Mouse (Mus musculus): Measurements from ENCODE around the gene Olfr181. TPM values are rescaled to one million over a fixed set of nuclear protein-coding genes. Genes with fewer than 3 reads are reported as not detected.

The Olfr181 gene
- not detected in 2 replicates for polyA plus RNA-seq (2014; fragmentation: Nextera tagmentation; extraction: Ambion mirVana)

DNA sequence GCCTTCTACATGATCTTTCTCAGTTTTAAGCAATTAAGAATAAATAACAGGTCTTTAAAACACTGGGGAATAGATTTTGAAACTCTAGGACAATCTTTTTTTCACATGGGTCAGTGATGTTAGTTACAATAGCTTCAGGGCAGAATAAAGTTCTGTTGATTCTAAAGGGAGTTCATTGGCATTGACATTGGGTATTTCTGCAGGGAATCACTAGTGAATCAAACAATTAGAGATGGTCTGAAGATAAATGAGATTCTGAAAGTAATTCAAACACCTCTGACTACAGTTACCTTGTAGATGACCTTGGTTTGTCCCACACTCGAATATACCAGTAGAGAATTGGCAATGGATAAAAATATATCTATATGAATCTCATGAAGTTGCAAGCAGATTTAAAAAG, at the start of gene Olfr181:
TSS of gene Olfr181 (minus strand) at position 101 of the 400 bp plus-strand sequence.
- H3K27me3 ChIP-seq (ENCODE audit: control insufficient read depth, insufficient read depth, low read length), result no peaks in the 10 kb centered on the region
- DNase-seq (ENCODE audit: low spot score) (no peak), ATAC-seq (ENCODE audit: low FRiP score) (no peak)
- no peaks in the 10 kb centered on the region for H3K9me3 ChIP-seq (ENCODE audit: control insufficient read depth, low read length)
- no peak within 1 kb of the TSS for H3K9ac ChIP-seq
- no peaks in the 10 kb centered on the region for H3K4me1 ChIP-seq (replicated peaks; ENCODE audit: control insufficient read depth, insufficient read depth, low read length)
- 67% methylated on average over 1 of the region's 1 CpGs for WGBS
- H3K36me3 ChIP-seq (replicated peaks; ENCODE audit: control insufficient read depth, insufficient read depth), result no peaks in the 10 kb centered on the region
- H3K4me2 ChIP-seq (replicated peaks), result no peak within 1 kb of the TSS
- H3K4me3 ChIP-seq (replicated peaks; ENCODE audit: low read length), result no peak within 1 kb of the TSS
- H3K27ac ChIP-seq, result no peak within 1 kb of the TSS

DNA sequence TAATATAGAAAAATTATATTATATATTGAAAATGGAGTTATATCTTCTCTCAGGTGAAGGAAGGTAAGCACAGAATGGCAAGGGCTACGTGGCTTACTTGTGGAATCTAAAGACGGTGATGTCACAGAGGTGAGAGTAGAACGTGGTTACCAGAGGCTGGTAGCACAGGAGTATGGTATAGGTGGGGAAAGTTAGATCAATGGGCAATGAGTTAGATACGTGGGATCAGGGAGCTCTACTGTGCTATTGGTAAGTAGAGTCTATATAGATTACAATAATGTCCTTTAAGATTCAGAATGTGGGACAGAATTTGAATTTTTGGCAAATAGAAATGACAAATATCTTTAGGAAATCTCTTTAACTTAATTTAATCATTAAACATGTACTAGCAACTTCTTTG, 737 bp upstream of the Olfr181 start, which contains the start of gene Olfr180:
TSS of gene Olfr180 (minus strand) at position 101 of the 400 bp plus-strand sequence.
- Histone ChIP-seq H3K27ac (no peak within 1 kb of the TSS), H3K27me3 (ENCODE audit: control insufficient read depth, insufficient read depth, low read length) (no peaks in the 10 kb centered on the region), H3K4me2 (replicated peaks) (no peak within 1 kb of the TSS), H3K4me1 (replicated peaks; ENCODE audit: control insufficient read depth, insufficient read depth, low read length) (no peaks in the 10 kb centered on the region), H3K9ac (no peak within 1 kb of the TSS), H3K4me3 (replicated peaks; ENCODE audit: low read length) (no peak within 1 kb of the TSS), H3K36me3 (replicated peaks; ENCODE audit: control insufficient read depth, insufficient read depth) (no peaks in the 10 kb centered on the region), H3K9me3 (ENCODE audit: control insufficient read depth, low read length) (no peaks in the 10 kb centered on the region)
- DNase-seq (ENCODE audit: low spot score) (no peak), ATAC-seq (ENCODE audit: low FRiP score) (no peak)
- 81% methylated on average over 4 of the region's 4 CpGs for WGBS

GRCm38 (mm10) chr16:58891963-58892362, 36.6 kb downstream of the Olfr181 start, which contains the start of gene Olfr178:
Gene Olfr178 (minus strand): TSS chr16:58892063.
- H3K27ac ChIP-seq, result no peak within 1 kb of the TSS
- H3K4me3 ChIP-seq (replicated peaks; ENCODE audit: low read length), result no peak within 1 kb of the TSS
- H3K27me3 ChIP-seq (ENCODE audit: control insufficient read depth, insufficient read depth, low read length), result no peaks in the 10 kb centered on the region
- ATAC-seq (ENCODE audit: low FRiP score) (no peak), DNase-seq (ENCODE audit: low spot score) (no peak)
- H3K36me3 ChIP-seq (replicated peaks; ENCODE audit: control insufficient read depth, insufficient read depth), result no peaks in the 10 kb centered on the region
- WGBS, result 97% methylated on average over 3 of the region's 3 CpGs
- H3K9me3 ChIP-seq (ENCODE audit: control insufficient read depth, low read length), result no peaks in the 10 kb centered on the region
- H3K9ac ChIP-seq, result no peak within 1 kb of the TSS
- H3K4me2 ChIP-seq (replicated peaks), result no peak within 1 kb of the TSS
- no peaks in the 10 kb centered on the region for H3K4me1 ChIP-seq (replicated peaks; ENCODE audit: control insufficient read depth, insufficient read depth, low read length)

DNA sequence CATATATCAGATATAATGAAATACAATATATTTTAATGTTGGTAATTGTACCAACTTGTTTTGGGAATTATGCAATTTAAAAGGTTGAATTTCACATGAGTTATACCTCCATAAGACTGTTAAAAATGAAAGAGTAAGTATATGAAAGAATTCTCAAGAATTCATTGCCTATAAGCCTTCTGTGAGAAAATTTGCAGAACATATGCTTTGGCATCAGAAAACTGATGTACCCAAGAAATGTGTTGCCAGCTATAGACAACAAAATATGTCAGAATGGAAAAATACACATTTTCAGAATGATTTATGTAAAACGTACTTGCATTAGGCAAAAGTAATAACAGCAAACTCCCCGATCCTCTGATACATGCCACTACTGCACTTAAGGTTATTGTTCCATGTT, 44.1 kb downstream of the Olfr181 start:
- Histone ChIP-seq H3K4me3 (replicated peaks; ENCODE audit: low read length) (no peak overlapping the region), H3K4me2 (replicated peaks) (no peak overlapping the region), H3K27ac (no peak overlapping the region), H3K27me3 (ENCODE audit: control insufficient read depth, insufficient read depth, low read length) (no peaks in the 10 kb centered on the region), H3K9me3 (ENCODE audit: control insufficient read depth, low read length) (no peaks in the 10 kb centered on the region), H3K4me1 (replicated peaks; ENCODE audit: control insufficient read depth, insufficient read depth, low read length) (no peaks in the 10 kb centered on the region), H3K36me3 (replicated peaks; ENCODE audit: control insufficient read depth, insufficient read depth) (no peaks in the 10 kb centered on the region), H3K9ac (no peak overlapping the region)
- WGBS, result 91% methylated on average over 2 of the region's 2 CpGs
- DNase-seq (ENCODE audit: low spot score), result no peak
- no peak for ATAC-seq (ENCODE audit: low FRiP score)

Other genes starting within 250 kb of the Olfr181 start
- gene Gpr15, start 209.7 kb downstream of the Olfr181 start, polyA plus RNA-seq (2014; fragmentation: Nextera tagmentation; extraction: Ambion mirVana), result not detected in 2 replicates
- gene Cldnd1, start 200.8 kb downstream of the Olfr181 start, polyA plus RNA-seq (2014; fragmentation: Nextera tagmentation; extraction: Ambion mirVana), result 152 and 174 TPM in 2 replicates
- gene Olfr172, start 165.6 kb downstream of the Olfr181 start, polyA plus RNA-seq (2014; fragmentation: Nextera tagmentation; extraction: Ambion mirVana), result not detected in 2 replicates
- gene Olfr173, start 128.5 kb downstream of the Olfr181 start, polyA plus RNA-seq (2014; fragmentation: Nextera tagmentation; extraction: Ambion mirVana), result not detected in 2 replicates
- not detected in 2 replicates for gene Olfr175-ps1, start 102.0 kb downstream of the Olfr181 start, polyA plus RNA-seq (2014; fragmentation: Nextera tagmentation; extraction: Ambion mirVana)
- not detected in 2 replicates for gene Olfr177, start 54.0 kb downstream of the Olfr181 start, polyA plus RNA-seq (2014; fragmentation: Nextera tagmentation; extraction: Ambion mirVana)
- gene Olfr178, start 36.7 kb downstream of the Olfr181 start, polyA plus RNA-seq (2014; fragmentation: Nextera tagmentation; extraction: Ambion mirVana), result not detected in 2 replicates
- not detected in 2 replicates for gene Olfr180, start 637 bp upstream of the Olfr181 start, polyA plus RNA-seq (2014; fragmentation: Nextera tagmentation; extraction: Ambion mirVana)
- not detected in 2 replicates for gene Olfr183, start 66.6 kb upstream of the Olfr181 start, polyA plus RNA-seq (2014; fragmentation: Nextera tagmentation; extraction: Ambion mirVana)
- gene Olfr186, start 101.5 kb upstream of the Olfr181 start, polyA plus RNA-seq (2014; fragmentation: Nextera tagmentation; extraction: Ambion mirVana), result not detected in 2 replicates
- not detected in 2 replicates for gene Olfr187, start 111.0 kb upstream of the Olfr181 start, polyA plus RNA-seq (2014; fragmentation: Nextera tagmentation; extraction: Ambion mirVana)
- not detected in 2 replicates for gene Olfr190, start 149.2 kb upstream of the Olfr181 start, polyA plus RNA-seq (2014; fragmentation: Nextera tagmentation; extraction: Ambion mirVana)
- gene Olfr191, start 161.1 kb upstream of the Olfr181 start, polyA plus RNA-seq (2014; fragmentation: Nextera tagmentation; extraction: Ambion mirVana), result not detected in 2 replicates
- gene Olfr193, start 183.1 kb upstream of the Olfr181 start, polyA plus RNA-seq (2014; fragmentation: Nextera tagmentation; extraction: Ambion mirVana), result not detected in 2 replicates
- gene Olfr194, start 192.3 kb upstream of the Olfr181 start, polyA plus RNA-seq (2014; fragmentation: Nextera tagmentation; extraction: Ambion mirVana), result not detected in 2 replicates
- not detected in 2 replicates for gene Olfr195, start 218.3 kb upstream of the Olfr181 start, polyA plus RNA-seq (2014; fragmentation: Nextera tagmentation; extraction: Ambion mirVana)
- gene Olfr196, start 241.7 kb upstream of the Olfr181 start, polyA plus RNA-seq (2014; fragmentation: Nextera tagmentation; extraction: Ambion mirVana), result not detected in 2 replicates